Mouse (Mus musculus): ENCODE data around the gene Sgip1. TPM values are rescaled to one million over a fixed set of nuclear protein-coding genes. Genes with fewer than 3 reads are reported as not detected.

The Sgip1 gene
- polyA plus RNA-seq, 1 experiment from 2014 or later, result 42.4 TPM

DNA sequence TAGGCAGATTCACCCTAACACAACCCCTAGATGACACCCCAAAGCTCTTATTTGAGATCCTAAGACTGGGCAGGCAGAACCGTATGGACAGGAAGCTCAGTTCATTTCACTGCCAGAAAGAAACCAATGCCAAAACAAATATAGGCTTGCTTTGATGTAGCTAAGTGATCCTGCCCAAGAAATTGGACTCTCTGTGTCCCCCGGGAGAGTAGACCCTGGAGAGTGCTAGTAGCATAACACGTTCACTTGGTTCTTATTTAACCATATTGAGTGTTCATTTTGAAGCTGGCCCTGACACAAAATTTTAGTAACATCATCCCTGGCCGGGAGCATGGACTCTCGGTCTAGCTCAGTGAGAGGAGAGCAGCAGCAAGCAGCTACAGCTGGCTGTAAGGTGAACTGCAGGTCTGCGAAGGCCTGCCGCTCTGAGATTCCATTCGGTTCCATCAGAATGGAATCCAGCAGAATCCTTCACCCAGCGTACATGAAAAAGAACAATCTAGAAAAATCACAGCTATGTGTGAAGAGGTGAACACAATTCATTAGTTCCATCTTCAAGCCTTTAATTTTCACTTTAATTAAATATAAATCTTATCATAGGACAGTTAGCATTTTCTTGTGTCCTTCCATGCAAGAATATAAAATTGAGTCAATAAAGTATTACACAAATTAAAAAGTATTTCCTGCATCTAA, 112.4 kb downstream of the Sgip1 start:
- Histone ChIP-seq H3K27ac (no peak overlapping the region), H3K4me3 (no peak overlapping the region), H3K9me3 (replicated peaks) (no peaks in the 10 kb centered on the region), H3K4me1 (peaks cover 14% of the 10 kb centered on the region), H3K9ac (no peak overlapping the region), H3K36me3 (no peaks in the 10 kb centered on the region), H3K4me2 (replicated peaks) (no peak overlapping the region), H3K27me3 (no peaks in the 10 kb centered on the region)
- ATAC-seq (ENCODE audit: low FRiP score), result no peak
- WGBS, result 77% methylated on average over 9 of the region's 9 CpGs

DNA sequence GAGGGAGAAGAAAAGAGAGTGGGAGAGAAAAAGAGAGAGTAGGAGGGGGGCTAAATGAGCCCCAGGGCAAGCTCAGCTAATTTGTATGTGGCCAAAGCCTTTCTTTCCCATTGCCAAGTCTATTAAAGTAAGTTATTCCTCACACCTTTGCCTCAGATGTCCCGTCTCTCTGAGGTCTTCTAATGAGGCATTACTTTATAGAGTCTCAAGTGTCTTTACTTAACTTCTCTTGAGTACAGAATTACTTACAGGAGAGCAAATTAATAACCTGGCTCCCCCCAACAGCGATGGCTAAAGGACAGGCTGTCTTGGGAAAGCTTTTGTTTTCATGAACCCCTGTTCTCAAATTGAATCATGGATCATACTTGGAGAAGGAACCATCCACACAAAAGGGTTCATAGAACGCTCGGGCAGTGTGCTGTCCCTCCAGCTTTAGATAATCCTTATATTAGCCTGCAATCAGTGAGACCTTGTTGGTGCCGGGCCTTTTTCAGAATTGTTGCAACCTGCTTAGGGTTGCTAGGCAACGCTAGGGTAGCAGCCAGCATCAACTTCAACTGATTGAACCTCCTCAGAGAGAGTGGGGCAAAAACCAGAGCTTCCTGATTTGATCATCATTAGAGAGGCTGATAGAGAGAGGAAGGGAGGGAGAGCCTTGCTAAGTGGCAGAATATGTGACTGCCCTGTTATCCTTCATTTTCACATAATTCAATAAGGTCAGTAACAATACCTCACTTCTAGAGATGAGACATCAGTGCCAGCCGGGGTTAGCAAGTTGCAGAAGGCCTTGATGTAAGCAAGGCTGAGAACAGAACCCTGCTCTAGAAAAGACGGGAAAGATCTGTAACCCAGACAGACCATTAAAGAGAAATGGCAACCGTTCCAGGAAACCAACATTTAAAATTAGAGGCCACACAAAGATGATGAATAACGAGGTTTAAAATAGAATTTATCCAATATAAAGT, 114.1 kb downstream of the Sgip1 start:
- Histone ChIP-seq H3K4me1 (peaks cover 14% of the 10 kb centered on the region), H3K27me3 (no peaks in the 10 kb centered on the region), H3K4me2 (replicated peaks) (no peak overlapping the region), H3K4me3 (no peak overlapping the region), H3K9ac (no peak overlapping the region), H3K9me3 (replicated peaks) (no peaks in the 10 kb centered on the region), H3K27ac (no peak overlapping the region), H3K36me3 (no peaks in the 10 kb centered on the region)
- 58% methylated on average over 10 of the region's 10 CpGs for WGBS
- no peak for ATAC-seq (ENCODE audit: low FRiP score)

DNA sequence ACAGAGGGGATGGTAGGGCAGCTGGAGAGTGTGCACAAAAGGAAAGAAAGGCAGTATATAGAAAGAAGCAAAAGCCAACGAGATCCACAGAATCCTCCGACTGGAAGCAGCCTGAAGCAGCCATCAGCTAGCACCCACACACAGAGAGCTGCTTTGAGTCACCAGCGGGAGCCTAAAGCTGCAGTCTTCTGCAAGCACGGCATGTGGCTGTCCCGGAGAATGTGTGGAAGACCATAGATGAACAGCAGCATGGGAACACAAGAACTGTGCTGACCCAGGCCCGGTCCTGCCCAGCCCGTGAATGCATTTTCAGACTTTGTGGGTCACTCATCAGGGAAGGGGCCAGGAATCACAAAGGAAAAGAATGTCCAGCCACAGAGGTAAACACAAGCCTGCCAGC, 115.0 kb downstream of the Sgip1 start:
- Histone ChIP-seq H3K27me3 (no peaks in the 10 kb centered on the region), H3K4me3 (no peak overlapping the region), H3K9ac (no peak overlapping the region), H3K4me2 (replicated peaks) (no peak overlapping the region), H3K36me3 (no peaks in the 10 kb centered on the region), H3K4me1 (peaks cover 14% of the 10 kb centered on the region), H3K9me3 (replicated peaks) (no peaks in the 10 kb centered on the region), H3K27ac (no peak overlapping the region)
- 0 out of 2 replicates have a peak, but pooled peaks have one; percentile 16 for ATAC-seq (ENCODE audit: low FRiP score)
- 30% methylated on average over 7 of the region's 7 CpGs for WGBS

DNA sequence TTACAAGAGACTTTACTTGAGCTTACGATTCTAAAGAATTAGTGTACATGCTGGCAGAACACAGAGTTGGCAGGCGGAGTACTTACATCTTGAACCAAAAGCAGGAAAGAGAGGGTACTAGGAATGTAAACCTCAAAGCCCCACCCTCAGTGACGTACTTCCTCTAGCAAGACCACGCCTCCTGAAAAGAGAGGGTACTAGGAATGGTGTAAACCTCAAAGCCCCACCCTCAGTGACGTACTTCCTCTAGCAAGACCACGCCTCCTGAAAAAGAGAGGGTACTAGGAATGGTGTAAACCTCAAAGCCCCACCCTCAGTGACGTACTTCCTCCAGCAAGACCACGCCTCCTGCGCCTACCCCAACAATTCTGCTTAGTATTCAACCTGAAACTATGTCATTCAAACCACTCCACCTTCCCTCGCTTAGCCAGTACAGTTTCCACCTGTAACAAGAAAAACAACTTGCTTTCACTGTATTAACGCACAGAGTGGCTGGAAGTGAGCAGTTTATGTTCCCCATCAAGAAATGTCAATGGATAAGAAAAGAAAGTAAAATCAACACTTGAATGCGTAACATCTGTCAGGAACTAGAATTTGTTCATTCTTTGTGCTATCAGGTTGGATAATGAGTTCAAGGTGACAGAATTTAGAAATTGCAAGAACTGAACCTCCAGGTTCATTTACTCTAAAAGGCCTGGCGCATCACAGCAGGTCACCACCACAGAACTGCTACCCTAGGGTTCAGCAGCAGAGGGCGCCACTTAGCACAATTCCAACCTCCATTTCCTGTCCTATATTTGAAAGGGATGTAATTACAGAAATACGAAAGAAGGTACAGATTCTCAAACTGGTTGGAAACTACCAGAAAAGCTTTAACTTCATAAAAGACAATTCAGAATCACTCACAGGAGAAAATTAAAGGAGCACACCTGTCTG, 118.4 kb downstream of the Sgip1 start:
- 94% methylated on average over 15 of the region's 15 CpGs for WGBS
- H3K4me3 ChIP-seq, result no peak overlapping the region
- no peak for ATAC-seq (ENCODE audit: low FRiP score)

DNA sequence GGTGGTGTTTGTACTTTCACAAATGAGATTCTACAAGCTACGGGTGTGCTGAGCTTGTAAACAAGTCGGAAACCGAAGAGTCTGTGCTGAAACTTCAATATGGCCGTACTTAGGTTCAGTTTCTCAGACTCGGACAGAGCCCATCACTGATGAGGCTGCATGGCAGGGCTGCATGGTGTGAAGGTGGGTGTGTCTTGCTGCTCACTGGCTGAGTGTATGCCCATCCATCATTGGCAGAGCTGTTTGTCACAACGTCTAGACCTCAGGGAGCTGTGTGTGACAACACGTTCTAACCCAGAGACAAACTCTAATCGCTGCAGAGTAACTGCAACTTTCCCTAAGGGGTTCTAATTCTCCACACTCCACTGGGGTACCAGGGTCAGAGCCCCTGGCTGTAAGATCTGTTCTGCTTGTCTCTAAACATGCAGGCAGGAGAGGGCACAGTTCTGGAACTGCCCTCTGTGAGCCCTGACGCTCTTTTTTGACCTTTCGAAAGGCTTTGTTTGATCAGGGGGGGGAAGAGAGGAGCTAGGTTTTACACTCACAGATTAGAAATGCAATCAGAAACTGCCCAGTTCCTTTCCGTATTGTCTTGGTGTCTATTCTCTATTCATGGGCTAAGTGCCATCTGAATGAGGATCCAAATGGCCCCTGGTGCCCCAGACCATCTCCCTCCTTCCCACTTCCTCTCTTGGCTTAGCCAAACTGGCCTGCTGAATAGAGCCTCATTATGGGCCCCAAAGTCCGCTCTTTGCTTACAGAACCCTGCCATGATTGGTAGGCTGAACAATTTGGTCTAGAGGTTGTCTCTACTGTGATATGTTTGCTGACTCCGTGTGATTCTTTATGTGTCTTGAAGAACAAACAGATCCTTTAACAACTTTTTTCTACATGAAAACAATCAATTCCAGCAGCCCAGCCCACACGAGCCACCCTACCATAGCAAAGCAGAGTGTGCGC, 121.9 kb downstream of the Sgip1 start:
- Histone ChIP-seq H3K27me3 (no peaks in the 10 kb centered on the region), H3K9me3 (replicated peaks) (no peaks in the 10 kb centered on the region), H3K9ac (no peak overlapping the region), H3K4me2 (replicated peaks) (no peak overlapping the region), H3K4me3 (no peak overlapping the region), H3K36me3 (no peaks in the 10 kb centered on the region), H3K4me1 (no peaks in the 10 kb centered on the region), H3K27ac (no peak overlapping the region)
- WGBS, result 66% methylated on average over 15 of the region's 15 CpGs
- peak; percentile 56; the same call in 1 of the 2 replicates for ATAC-seq (ENCODE audit: low FRiP score)

More for the DNA sequence above, 118.4 kb downstream of the Sgip1 start:
- H3K4me2 ChIP-seq (replicated peaks), result no peak overlapping the region
- no peak overlapping the region for H3K27ac ChIP-seq
- H3K4me1 ChIP-seq, result peaks cover 14% of the 10 kb centered on the region
- H3K9me3 ChIP-seq (replicated peaks), result no peaks in the 10 kb centered on the region
- no peak overlapping the region for H3K9ac ChIP-seq
- no peaks in the 10 kb centered on the region for H3K36me3 ChIP-seq
- H3K27me3 ChIP-seq, result no peaks in the 10 kb centered on the region

DNA sequence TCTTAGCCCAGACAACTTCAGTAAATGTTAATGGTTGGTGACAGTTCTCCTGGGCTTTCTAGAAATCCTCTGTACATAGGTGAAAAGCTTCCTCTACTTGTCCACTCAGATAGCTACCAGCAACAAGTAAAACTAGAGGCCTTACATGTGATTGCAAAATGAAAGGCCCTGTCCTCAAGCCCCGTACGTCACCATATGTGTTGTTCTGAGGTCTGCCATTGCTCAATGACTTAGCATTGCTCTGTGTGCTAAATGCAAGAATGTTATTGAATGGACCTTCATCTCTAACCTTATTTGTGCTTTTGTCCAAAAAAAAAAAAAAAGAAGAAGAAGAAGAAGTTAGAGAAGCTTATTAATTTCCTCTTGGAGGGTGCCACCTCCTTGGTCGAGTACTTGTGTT, 125.4 kb downstream of the Sgip1 start:
- Histone ChIP-seq H3K36me3 (no peaks in the 10 kb centered on the region), H3K4me2 (replicated peaks) (no peak overlapping the region), H3K4me1 (0 out of 2 replicates have a peak, but pooled peaks cover 2% of the 10 kb centered on the region), H3K9ac (no peak overlapping the region), H3K9me3 (replicated peaks) (no peaks in the 10 kb centered on the region), H3K4me3 (no peak overlapping the region), H3K27me3 (no peaks in the 10 kb centered on the region), H3K27ac (no peak overlapping the region)
- no peak for ATAC-seq (ENCODE audit: low FRiP score)
- WGBS, result 91% methylated on average over 3 of the region's 3 CpGs

DNA sequence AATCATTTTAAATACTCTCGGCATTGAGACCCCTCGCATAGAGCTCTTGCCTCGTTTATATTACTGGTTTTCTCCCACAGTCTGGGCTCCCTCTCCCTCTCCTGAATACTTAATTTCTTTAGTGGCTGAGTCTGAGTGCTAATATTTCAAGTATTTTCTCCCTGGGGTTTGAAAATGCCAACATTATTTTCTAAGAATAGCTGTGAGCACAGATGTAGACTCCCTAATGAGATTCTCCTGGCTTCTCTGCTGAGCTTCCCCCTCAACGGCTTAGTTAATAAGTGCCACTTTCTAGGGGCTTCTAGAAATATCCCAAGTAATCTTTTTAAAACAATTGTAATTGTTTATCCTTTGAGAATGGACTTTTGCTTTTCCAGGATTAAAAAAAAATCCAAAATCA, 130.2 kb downstream of the Sgip1 start:
- 70% methylated on average over 4 of the region's 4 CpGs for WGBS
- no peak overlapping the region for H3K9ac ChIP-seq
- ATAC-seq (ENCODE audit: low FRiP score), result no peak
- H3K27ac ChIP-seq, result no peak overlapping the region
- no peak overlapping the region for H3K4me3 ChIP-seq
- H3K9me3 ChIP-seq (replicated peaks), result no peaks in the 10 kb centered on the region
- peaks cover 18% of the 10 kb centered on the region; the same call in 1 of the 2 replicates for H3K36me3 ChIP-seq
- H3K27me3 ChIP-seq, result no peaks in the 10 kb centered on the region
- H3K4me1 ChIP-seq, result 0 out of 2 replicates have a peak, but pooled peaks cover 2% of the 10 kb centered on the region
- H3K4me2 ChIP-seq (replicated peaks), result no peak overlapping the region

DNA sequence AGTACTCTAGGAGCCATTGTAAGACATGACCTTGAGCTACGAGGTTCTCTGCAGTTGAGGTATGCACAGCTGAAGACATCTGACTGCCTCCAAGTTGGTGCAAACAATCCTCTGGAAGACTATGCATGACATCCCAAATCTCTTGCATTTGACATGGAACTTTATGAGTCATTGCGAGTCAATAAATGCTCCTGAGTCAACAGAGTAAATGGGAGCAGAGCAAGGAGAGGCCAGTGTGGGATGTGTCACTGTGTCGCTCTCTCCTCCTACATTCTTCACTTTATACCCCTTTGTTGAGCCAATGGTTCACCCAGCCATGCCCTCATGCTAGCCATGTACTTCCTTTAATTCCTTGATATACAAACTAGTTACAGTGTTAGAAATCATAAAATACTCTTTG, 142.0 kb downstream of the Sgip1 start:
- no peak overlapping the region for H3K4me3 ChIP-seq
- WGBS, result 98% methylated on average over 3 of the region's 3 CpGs
- no peaks in the 10 kb centered on the region for H3K9me3 ChIP-seq (replicated peaks)
- H3K4me1 ChIP-seq, result no peaks in the 10 kb centered on the region
- H3K36me3 ChIP-seq, result peaks cover 6% of the 10 kb centered on the region; the same call in 1 of the 2 replicates
- no peak overlapping the region for H3K4me2 ChIP-seq (replicated peaks)
- no peak for ATAC-seq (ENCODE audit: low FRiP score)
- no peak overlapping the region for H3K27ac ChIP-seq
- no peaks in the 10 kb centered on the region for H3K27me3 ChIP-seq
- no peak overlapping the region for H3K9ac ChIP-seq

DNA sequence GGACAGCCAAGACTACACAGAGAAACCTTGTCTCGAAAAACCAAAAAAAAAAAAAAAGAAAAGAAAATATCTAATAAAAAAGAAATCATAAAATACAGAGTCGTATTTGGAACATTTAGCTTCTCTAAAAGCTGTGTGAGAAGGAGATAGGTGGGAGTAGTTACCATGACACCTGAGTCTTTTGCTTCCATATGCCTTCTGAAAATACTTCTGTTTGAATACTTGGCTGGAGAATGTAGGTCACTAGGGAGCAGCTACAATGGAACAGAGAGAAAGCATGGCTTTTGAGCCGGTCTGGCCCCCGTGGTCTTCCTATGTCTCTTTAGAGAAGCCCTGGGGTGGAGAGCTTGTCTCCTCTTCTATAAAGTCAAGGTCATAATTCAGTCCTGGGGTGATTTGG, 143.1 kb downstream of the Sgip1 start:
- no peak for ATAC-seq (ENCODE audit: low FRiP score)
- Histone ChIP-seq H3K4me1 (no peaks in the 10 kb centered on the region), H3K4me3 (no peak overlapping the region), H3K27me3 (no peaks in the 10 kb centered on the region), H3K36me3 (peaks cover 6% of the 10 kb centered on the region; the same call in 1 of the 2 replicates), H3K9me3 (replicated peaks) (no peaks in the 10 kb centered on the region), H3K27ac (no peak overlapping the region), H3K9ac (no peak overlapping the region), H3K4me2 (replicated peaks) (no peak overlapping the region)
- WGBS, result 88% methylated on average over 4 of the region's 4 CpGs

DNA sequence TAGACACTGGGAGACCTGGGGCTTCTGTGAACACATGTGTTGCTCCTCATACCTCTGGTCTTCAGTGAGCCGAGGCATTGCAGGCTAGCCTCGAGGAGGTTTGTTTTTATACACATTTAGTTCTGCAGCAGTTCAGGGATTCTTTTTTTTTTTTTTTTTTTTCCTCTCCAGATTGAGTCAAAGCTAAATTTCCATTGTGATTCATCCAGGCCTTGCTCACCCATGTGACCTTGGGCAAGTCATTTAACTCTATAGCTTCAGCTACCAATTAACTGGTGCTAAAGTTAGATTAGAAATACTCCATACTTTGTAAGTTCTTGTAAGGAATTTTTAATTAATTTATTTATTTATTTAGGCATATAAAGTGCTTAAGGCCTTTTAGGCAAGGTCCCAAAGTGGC, 145.4 kb downstream of the Sgip1 start:
- Histone ChIP-seq H3K4me1 (no peaks in the 10 kb centered on the region), H3K9ac (no peak overlapping the region), H3K27ac (no peak overlapping the region), H3K27me3 (no peaks in the 10 kb centered on the region), H3K9me3 (replicated peaks) (no peaks in the 10 kb centered on the region), H3K4me3 (no peak overlapping the region), H3K36me3 (peaks cover 6% of the 10 kb centered on the region; the same call in 1 of the 2 replicates), H3K4me2 (replicated peaks) (no peak overlapping the region)
- WGBS, result 85% methylated on average over 2 of the region's 2 CpGs
- no peak for ATAC-seq (ENCODE audit: low FRiP score)

DNA sequence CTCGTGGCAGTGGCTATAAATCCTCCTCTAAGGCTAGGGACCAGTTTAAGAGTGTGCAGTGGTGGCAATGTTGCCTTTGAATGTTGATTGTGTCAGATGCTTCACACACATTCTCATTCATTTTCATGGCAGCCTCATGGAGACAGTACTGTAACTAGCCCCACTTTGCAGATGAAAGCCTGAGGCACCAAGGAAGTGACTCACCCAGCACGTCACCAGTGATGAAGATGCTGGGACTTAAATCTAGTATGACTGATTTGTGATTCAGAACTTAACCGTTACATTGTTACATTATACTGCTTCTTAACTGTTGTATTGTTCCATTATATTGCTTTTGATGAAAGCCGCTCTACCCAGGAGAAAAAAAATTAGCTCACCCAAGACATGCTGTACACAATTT, 145.8 kb downstream of the Sgip1 start:
- H3K27me3 ChIP-seq, result no peaks in the 10 kb centered on the region
- no peak overlapping the region for H3K4me3 ChIP-seq
- H3K9me3 ChIP-seq (replicated peaks), result no peaks in the 10 kb centered on the region
- 89% methylated on average over 4 of the region's 4 CpGs for WGBS
- H3K36me3 ChIP-seq, result peaks cover 6% of the 10 kb centered on the region; the same call in 1 of the 2 replicates
- H3K4me1 ChIP-seq, result no peaks in the 10 kb centered on the region
- H3K27ac ChIP-seq, result no peak overlapping the region
- ATAC-seq (ENCODE audit: low FRiP score), result no peak
- H3K4me2 ChIP-seq (replicated peaks), result no peak overlapping the region
- no peak overlapping the region for H3K9ac ChIP-seq
